Mouse (Mus musculus): Measurements from ENCODE around the gene Med25.

DNA sequence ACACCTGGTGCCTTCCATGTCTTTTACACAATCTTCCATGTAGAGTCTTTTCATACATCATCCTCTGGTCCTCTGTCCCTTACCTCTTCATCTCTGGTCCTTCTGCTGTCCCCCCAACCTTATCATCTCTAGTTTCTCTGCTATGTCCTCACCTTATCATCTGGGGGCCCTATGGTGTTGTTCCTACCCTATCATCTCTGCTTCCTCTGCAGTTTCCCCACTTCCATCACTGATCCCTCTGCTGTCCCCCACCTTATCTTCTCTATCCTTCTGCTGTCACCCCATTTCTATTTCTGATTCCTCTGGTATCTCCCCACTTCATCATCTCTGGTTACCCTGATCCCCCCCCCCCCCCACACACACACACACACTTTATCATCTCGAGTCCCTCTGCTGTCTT lies 36.1 kb upstream of the Med25 start:
- TF ChIP-seq CTCF (IDR thresholded peaks at IDR 0.05; ENCODE audit: insufficient read depth, low read length) (no peak), POLR2A (IDR thresholded peaks at IDR 0.05; ENCODE audit: borderline replicate concordance, extremely low read depth, low read depth, low read length) (no peak)

Measured in lung, adult 2 months (tissue).